Mouse (Mus musculus): Measurements from ENCODE around the gene Eml4. TPM values are rescaled to one million over a fixed set of nuclear protein-coding genes. Genes with fewer than 3 reads are reported as not detected.

The Eml4 gene
- polyA plus RNA-seq, 1 experiment = 8.9 TPM

GRCm38 (mm10) chr17:83430607-83431006, 79.9 kb downstream of the Eml4 start:
- H3K27ac ChIP-seq (ENCODE audit: control insufficient read depth, insufficient read depth, low read depth, low read length, poor library complexity) = no peak overlapping the region
- 44% methylated on average over 4 of the region's 4 CpGs for WGBS
- TF ChIP-seq POLR2A (IDR thresholded peaks at IDR 0.05; ENCODE audit: borderline replicate concordance, control insufficient read depth, low read depth, low read length) (no peak), CTCF (IDR thresholded peaks at IDR 0.05; ENCODE audit: control insufficient read depth, insufficient read depth, low read length) (no peak)

DNA sequence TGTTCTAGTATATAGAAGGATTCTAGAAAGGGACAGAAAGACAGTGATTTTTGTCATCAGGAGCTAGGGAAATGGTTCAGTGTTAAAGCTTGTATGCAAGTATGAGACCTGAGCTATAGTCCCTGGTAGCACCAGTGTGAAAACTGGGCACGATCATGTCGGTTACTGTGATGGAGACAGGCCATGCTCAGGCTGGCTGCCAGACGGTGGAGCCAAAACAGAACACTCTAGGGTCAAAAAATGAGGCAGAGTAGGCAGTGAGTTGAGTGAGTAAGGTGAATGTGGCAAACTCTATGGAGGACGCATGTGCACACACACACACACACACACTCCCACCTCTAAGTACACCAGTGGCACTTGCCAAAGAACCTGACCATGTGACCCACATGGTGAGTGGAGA, 92.7 kb downstream of the Eml4 start:
- Histone ChIP-seq H3K4me1 (ENCODE audit: control insufficient read depth, insufficient read depth, low read length) (no peaks in the 10 kb centered on the region), H3K27ac (ENCODE audit: control insufficient read depth, insufficient read depth, low read depth, low read length, poor library complexity) (no peak overlapping the region), H3K4me3 (replicated peaks; ENCODE audit: control insufficient read depth, low read depth, low read length) (no peak overlapping the region)
- no peak for TF ChIP-seq CTCF (IDR thresholded peaks at IDR 0.05; ENCODE audit: control insufficient read depth, insufficient read depth, low read length)
- no peak for TF ChIP-seq POLR2A (IDR thresholded peaks at IDR 0.05; ENCODE audit: borderline replicate concordance, control insufficient read depth, low read depth, low read length)
- 79% methylated on average over 4 of the region's 4 CpGs for WGBS

More at GRCm38 (mm10) chr17:83430607-83431006, 79.9 kb downstream of the Eml4 start:
- Histone ChIP-seq H3K4me3 (replicated peaks; ENCODE audit: control insufficient read depth, low read depth, low read length) (no peak overlapping the region), H3K4me1 (ENCODE audit: control insufficient read depth, insufficient read depth, low read length) (peaks cover 2% of the 10 kb centered on the region; the same call in 1 of the 2 replicates)

DNA sequence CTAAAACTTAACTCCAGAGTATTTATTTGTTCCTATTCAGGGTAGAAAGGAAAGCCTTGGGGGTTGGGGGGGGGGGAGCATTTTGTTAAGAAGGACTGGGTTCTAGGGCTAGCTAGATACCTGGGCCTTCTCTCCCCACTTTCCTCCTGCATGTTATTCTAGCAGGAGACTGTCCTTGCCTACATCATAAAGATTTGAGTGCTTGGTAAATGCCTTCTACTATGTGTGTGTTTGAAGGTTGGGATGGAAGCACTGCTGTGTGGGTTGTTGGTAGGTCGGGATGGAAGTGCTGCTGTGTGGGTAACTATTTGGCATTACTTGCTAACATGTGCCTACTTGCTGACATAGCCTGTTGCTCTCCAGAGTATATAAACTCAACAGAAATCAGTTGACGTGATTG, 98.9 kb downstream of the Eml4 start:
- Histone ChIP-seq H3K27ac (ENCODE audit: control insufficient read depth, insufficient read depth, low read depth, low read length, poor library complexity) (no peak overlapping the region), H3K4me1 (ENCODE audit: control insufficient read depth, insufficient read depth, low read length) (no peaks in the 10 kb centered on the region), H3K4me3 (replicated peaks; ENCODE audit: control insufficient read depth, low read depth, low read length) (no peak overlapping the region)
- 74% methylated on average over 2 of the region's 2 CpGs for WGBS
- TF ChIP-seq CTCF (IDR thresholded peaks at IDR 0.05; ENCODE audit: control insufficient read depth, insufficient read depth, low read length) (no peak), POLR2A (IDR thresholded peaks at IDR 0.05; ENCODE audit: borderline replicate concordance, control insufficient read depth, low read depth, low read length) (no peak)

GRCm38 (mm10) chr17:83451367-83451766, 100.6 kb downstream of the Eml4 start:
- no peaks in the 10 kb centered on the region; the same call in 1 of the 2 replicates for H3K4me1 ChIP-seq (ENCODE audit: control insufficient read depth, insufficient read depth, low read length)
- H3K4me3 ChIP-seq (replicated peaks; ENCODE audit: control insufficient read depth, low read depth, low read length) = no peak overlapping the region
- H3K27ac ChIP-seq (ENCODE audit: control insufficient read depth, insufficient read depth, low read depth, low read length, poor library complexity) = no peak overlapping the region
- TF ChIP-seq CTCF (IDR thresholded peaks at IDR 0.05; ENCODE audit: control insufficient read depth, insufficient read depth, low read length) (no peak), POLR2A (IDR thresholded peaks at IDR 0.05; ENCODE audit: borderline replicate concordance, control insufficient read depth, low read depth, low read length) (no peak)
- WGBS = 86% methylated on average over 8 of the region's 8 CpGs

- no peak overlapping the region for H3K4me3 ChIP-seq (replicated peaks; ENCODE audit: control insufficient read depth, low read depth, low read length)
- no peak for TF ChIP-seq CTCF (IDR thresholded peaks at IDR 0.05; ENCODE audit: control insufficient read depth, insufficient read depth, low read length)
- TF ChIP-seq POLR2A (IDR thresholded peaks at IDR 0.05; ENCODE audit: borderline replicate concordance, control insufficient read depth, low read depth, low read length) = no peak
- no peak overlapping the region for H3K27ac ChIP-seq (ENCODE audit: control insufficient read depth, insufficient read depth, low read depth, low read length, poor library complexity)
- 93% methylated on average over 3 of the region's 3 CpGs for WGBS
- H3K4me1 ChIP-seq (ENCODE audit: control insufficient read depth, insufficient read depth, low read length) = no peaks in the 10 kb centered on the region; the same call in 1 of the 2 replicates
Measured at GRCm38 (mm10) chr17:83451796-83452195, 101.1 kb downstream of the Eml4 start.

- Histone ChIP-seq H3K27ac (ENCODE audit: control insufficient read depth, insufficient read depth, low read depth, low read length, poor library complexity) (no peak overlapping the region), H3K4me3 (replicated peaks; ENCODE audit: control insufficient read depth, low read depth, low read length) (no peak overlapping the region), H3K4me1 (ENCODE audit: control insufficient read depth, insufficient read depth, low read length) (no peaks in the 10 kb centered on the region; the same call in 1 of the 2 replicates)
- 92% methylated on average over 8 of the region's 8 CpGs for WGBS
- TF ChIP-seq POLR2A (IDR thresholded peaks at IDR 0.05; ENCODE audit: borderline replicate concordance, control insufficient read depth, low read depth, low read length) = no peak
- TF ChIP-seq CTCF (IDR thresholded peaks at IDR 0.05; ENCODE audit: control insufficient read depth, insufficient read depth, low read length) = no peak
Measured at GRCm38 (mm10) chr17:83452451-83452850, 101.7 kb downstream of the Eml4 start.

GRCm38 (mm10) chr17:83453587-83453986, 102.9 kb downstream of the Eml4 start:
- WGBS = 63% methylated on average over 5 of the region's 5 CpGs
- no peak overlapping the region for H3K4me3 ChIP-seq (replicated peaks; ENCODE audit: control insufficient read depth, low read depth, low read length)
- no peaks in the 10 kb centered on the region; the same call in 1 of the 2 replicates for H3K4me1 ChIP-seq (ENCODE audit: control insufficient read depth, insufficient read depth, low read length)
- TF ChIP-seq CTCF (IDR thresholded peaks at IDR 0.05; ENCODE audit: control insufficient read depth, insufficient read depth, low read length) (no peak), POLR2A (IDR thresholded peaks at IDR 0.05; ENCODE audit: borderline replicate concordance, control insufficient read depth, low read depth, low read length) (no peak)
- H3K27ac ChIP-seq (ENCODE audit: control insufficient read depth, insufficient read depth, low read depth, low read length, poor library complexity) = no peak overlapping the region

DNA sequence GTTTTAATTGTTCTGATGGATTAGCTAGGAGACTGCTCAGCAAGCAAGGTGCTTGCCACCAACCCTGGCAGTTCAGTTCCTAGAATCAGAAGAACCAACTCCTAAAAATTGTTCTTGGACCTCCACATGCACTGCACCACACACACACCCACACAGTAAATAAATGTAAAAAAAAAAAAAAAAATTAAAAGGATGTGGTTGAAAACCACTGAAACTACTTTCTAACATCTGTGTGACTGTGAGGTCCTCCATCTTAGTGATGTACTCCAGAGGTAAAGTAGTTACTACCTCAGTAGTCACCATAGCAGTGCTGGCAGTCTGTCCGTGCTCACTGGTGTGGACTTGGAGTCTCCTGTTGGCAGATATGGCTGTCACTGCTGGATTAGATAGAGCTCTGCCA, 106.5 kb downstream of the Eml4 start:
- no peaks in the 10 kb centered on the region; the same call in 1 of the 2 replicates for H3K4me1 ChIP-seq (ENCODE audit: control insufficient read depth, insufficient read depth, low read length)
- TF ChIP-seq POLR2A (IDR thresholded peaks at IDR 0.05; ENCODE audit: borderline replicate concordance, control insufficient read depth, low read depth, low read length) = no peak
- no peak for TF ChIP-seq CTCF (IDR thresholded peaks at IDR 0.05; ENCODE audit: control insufficient read depth, insufficient read depth, low read length)
- 54% methylated on average over 1 of the region's 1 CpGs for WGBS
- no peak overlapping the region for H3K27ac ChIP-seq (ENCODE audit: control insufficient read depth, insufficient read depth, low read depth, low read length, poor library complexity)
- no peak overlapping the region for H3K4me3 ChIP-seq (replicated peaks; ENCODE audit: control insufficient read depth, low read depth, low read length)

- H3K4me3 ChIP-seq (replicated peaks; ENCODE audit: control insufficient read depth, low read depth, low read length) = no peak overlapping the region
- no peak overlapping the region for H3K27ac ChIP-seq (ENCODE audit: control insufficient read depth, insufficient read depth, low read depth, low read length, poor library complexity)
- no peaks in the 10 kb centered on the region for H3K4me1 ChIP-seq (ENCODE audit: control insufficient read depth, insufficient read depth, low read length)
- 79% methylated on average over 5 of the region's 5 CpGs for WGBS
- TF ChIP-seq POLR2A (IDR thresholded peaks at IDR 0.05; ENCODE audit: borderline replicate concordance, control insufficient read depth, low read depth, low read length) (no peak), CTCF (IDR thresholded peaks at IDR 0.05; ENCODE audit: control insufficient read depth, insufficient read depth, low read length) (no peak)
Measured at GRCm38 (mm10) chr17:83465969-83466368, 115.2 kb downstream of the Eml4 start.

Measured in bone marrow, adult 2 months (tissue).